Mouse (Mus musculus) G1E (cell line): ENCODE data around the gene Crtac1. TPM values are rescaled to one million over a fixed set of nuclear protein-coding genes. Genes with fewer than 3 reads are reported as not detected.
A peak's percentile ranks its signal among the peaks of the same experiment; 100 is the strongest.

ENCODE experiments used
- ATAC-seq: 2 replicates; pipeline ENCODE4 v1.8.0; 2016; ENCODE audit warnings: mild to moderate bottlenecking; ENCODE audit not compliant: insufficient number of reproducible peaks, poor library complexity, low FRiP score, severe bottlenecking; ENCODE audit errors: extremely low read depth
- DNase-seq: peaks from one replicate; pipeline ENCODE4 v3.0.0; 2012; ENCODE audit warnings: low spot score
- H3K27me3 ChIP-seq: 2 replicates; pipeline ENCODE4 v1.6.1; 2012; ENCODE audit warnings: mild to moderate bottlenecking, low read length, inconsistent platforms; ENCODE audit not compliant: insufficient read depth
- H3K36me3 ChIP-seq: replicated peaks from 2 replicates; pipeline ENCODE3; 2012; ENCODE audit warnings: mild to moderate bottlenecking, inconsistent platforms
- H3K4me1 ChIP-seq: 2 replicates; pipeline ENCODE4 v1.6.1; 2012; ENCODE audit warnings: low read depth, low read length, inconsistent platforms, mixed read lengths; ENCODE audit not compliant: insufficient read depth
- H3K4me3 ChIP-seq: 2 replicates; pipeline ENCODE4 v1.5.1; 2012; ENCODE audit warnings: low read depth, mild to moderate bottlenecking, inconsistent platforms, low read length, moderate library complexity, mixed read lengths
- H3K9me3 ChIP-seq: replicated peaks from 2 replicates; pipeline ENCODE4 v1.6.1; 2012; ENCODE audit warnings: inconsistent platforms
- CTCF ChIP-seq: IDR thresholded peaks from 2 replicates; pipeline ENCODE4 v1.5.1; 2012; ENCODE audit warnings: low read depth, low read length, inconsistent platforms, mixed read lengths
- GATA1 ChIP-seq: IDR thresholded peaks from 2 replicates; pipeline ENCODE4 v1.6.1; 2012; ENCODE audit warnings: borderline replicate concordance, low read length, inconsistent platforms, mixed read lengths
- GATA2 ChIP-seq: IDR thresholded peaks from 2 replicates; pipeline ENCODE4 v1.6.1; 2012; ENCODE audit warnings: low read depth, low read length, inconsistent platforms, borderline replicate concordance
- POLR2AphosphoS5 ChIP-seq: IDR thresholded peaks from 2 replicates; pipeline ENCODE4 v1.6.1; 2012; ENCODE audit warnings: low read depth, low read length, inconsistent platforms; ENCODE audit not compliant: insufficient replicate concordance
- TAL1 ChIP-seq: conservative IDR thresholded peaks from 2 replicates; pipeline ENCODE4 v1.6.1; 2012; ENCODE audit warnings: low read depth, low read length, inconsistent platforms, mixed read lengths
- polyA plus RNA-seq: library from polyadenylated mRNA; stranded (reverse); fragments of >175 nt; gene quantifications from 2 replicates; pipeline ENCODE4 v1.2.3, GENCODE M21; 2012
- total RNA-seq, 2 experiments: library from RNA; stranded (forward) in 1 of 2; stranded (reverse) in 1 of 2; fragments of 200-1000 nt in 1 of 2; fragments of >200 nt in 1 of 2; fragmentation: Nextera tagmentation in 1 of 2; gene quantifications; 2 replicates each; pipeline ENCODE4 v1.2.3; 2014 to 2017

The Crtac1 gene
- total and polyA plus RNA-seq, 3 experiments, result not detected

GRCm38 (mm10) chr19:42256611-42257240 lies 174.9 kb downstream of the Crtac1 start:
- no peak for DNase-seq

DNA sequence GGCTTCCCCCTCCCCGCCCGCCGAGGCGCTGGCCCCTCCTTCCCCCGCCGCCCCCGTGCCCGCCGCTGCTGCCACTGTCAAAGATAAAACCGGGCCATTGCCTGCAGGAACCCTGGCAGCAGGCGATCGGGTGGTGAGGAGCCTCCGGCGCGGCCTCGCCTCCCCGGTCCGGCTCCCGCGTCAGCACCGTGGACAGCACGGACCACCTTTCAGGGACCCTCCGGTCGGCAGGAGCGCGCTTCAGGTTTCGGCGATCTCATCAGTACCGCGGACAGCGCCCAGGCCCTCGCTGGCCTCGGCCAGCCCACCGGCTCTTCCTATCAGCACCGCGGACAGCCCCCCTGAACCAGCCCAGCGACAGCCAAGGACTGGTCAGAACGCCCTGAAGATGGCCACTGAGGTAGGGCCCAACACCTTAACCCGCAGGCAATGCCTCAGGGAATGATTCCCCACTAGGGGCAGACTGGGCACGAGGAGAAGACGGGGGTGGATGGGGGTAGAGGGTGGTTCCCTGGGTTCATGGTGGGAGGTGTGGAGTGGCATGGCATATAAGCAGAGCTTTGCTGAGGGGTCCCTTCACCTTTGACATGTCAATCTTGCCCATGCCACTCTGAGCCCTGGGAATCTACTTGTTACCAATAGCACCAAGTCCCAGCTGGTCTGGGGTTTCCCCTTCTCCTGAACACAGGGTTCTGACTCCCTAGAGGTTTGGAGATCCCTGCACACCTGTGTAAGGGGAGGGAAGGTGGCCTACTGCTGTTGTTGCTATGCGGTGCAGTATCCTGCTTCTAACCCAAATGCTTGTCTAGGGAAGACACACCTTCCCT lies 175.6 kb downstream of the Crtac1 start:
- Histone ChIP-seq H3K9me3 (no peaks in the 10 kb centered on the region), H3K36me3 (no peaks in the 10 kb centered on the region), H3K27me3 (peaks cover 3% of the 10 kb centered on the region; the same call in 1 of the 2 replicates), H3K4me3 (no peak overlapping the region), H3K4me1 (no peaks in the 10 kb centered on the region)
- DNase-seq (peak; percentile 9), ATAC-seq (no peak)
- TF ChIP-seq TAL1 (no peak), GATA2 (no peak), POLR2AphosphoS5 (no peak)

More at GRCm38 (mm10) chr19:42256611-42257240, 174.9 kb downstream of the Crtac1 start:
- no peak for TF ChIP-seq TAL1
- TF ChIP-seq GATA2, result no peak
- TF ChIP-seq POLR2AphosphoS5, result no peak
- no peak for TF ChIP-seq GATA1
- TF ChIP-seq CTCF, result no peak
- Histone ChIP-seq H3K4me1 (no peaks in the 10 kb centered on the region), H3K36me3 (no peaks in the 10 kb centered on the region), H3K27me3 (peaks cover 3% of the 10 kb centered on the region; the same call in 1 of the 2 replicates), H3K4me3 (no peak overlapping the region), H3K9me3 (no peaks in the 10 kb centered on the region)
- no peak for ATAC-seq

DNA sequence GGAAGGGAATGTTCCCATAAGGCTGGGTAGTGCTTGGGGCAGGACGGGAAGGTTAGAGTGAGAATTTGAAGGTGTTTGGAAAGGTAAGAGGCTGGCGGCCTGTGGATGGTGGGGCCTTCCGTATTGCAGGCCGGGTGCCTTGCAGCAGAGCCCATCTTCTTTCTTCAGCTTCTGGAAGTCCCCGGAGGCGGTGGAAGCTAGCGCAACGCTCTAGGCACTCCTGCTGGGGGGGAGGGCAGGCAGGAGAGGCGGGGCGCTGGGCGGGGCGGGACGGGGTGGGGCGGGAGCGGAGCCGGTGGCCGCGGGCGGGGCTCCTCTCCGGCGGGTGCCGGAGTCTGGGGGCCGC lies 176.2 kb downstream of the Crtac1 start:
- no peaks in the 10 kb centered on the region for H3K9me3 ChIP-seq
- no peak overlapping the region for H3K4me3 ChIP-seq
- peaks cover 3% of the 10 kb centered on the region; the same call in 1 of the 2 replicates for H3K27me3 ChIP-seq
- H3K36me3 ChIP-seq, result no peaks in the 10 kb centered on the region
- H3K4me1 ChIP-seq, result no peaks in the 10 kb centered on the region
- TF ChIP-seq TAL1 (no peak), CTCF (no peak), GATA2 (no peak), GATA1 (no peak), POLR2AphosphoS5 (no peak)
- no peak for ATAC-seq
- DNase-seq, result no peak

DNA sequence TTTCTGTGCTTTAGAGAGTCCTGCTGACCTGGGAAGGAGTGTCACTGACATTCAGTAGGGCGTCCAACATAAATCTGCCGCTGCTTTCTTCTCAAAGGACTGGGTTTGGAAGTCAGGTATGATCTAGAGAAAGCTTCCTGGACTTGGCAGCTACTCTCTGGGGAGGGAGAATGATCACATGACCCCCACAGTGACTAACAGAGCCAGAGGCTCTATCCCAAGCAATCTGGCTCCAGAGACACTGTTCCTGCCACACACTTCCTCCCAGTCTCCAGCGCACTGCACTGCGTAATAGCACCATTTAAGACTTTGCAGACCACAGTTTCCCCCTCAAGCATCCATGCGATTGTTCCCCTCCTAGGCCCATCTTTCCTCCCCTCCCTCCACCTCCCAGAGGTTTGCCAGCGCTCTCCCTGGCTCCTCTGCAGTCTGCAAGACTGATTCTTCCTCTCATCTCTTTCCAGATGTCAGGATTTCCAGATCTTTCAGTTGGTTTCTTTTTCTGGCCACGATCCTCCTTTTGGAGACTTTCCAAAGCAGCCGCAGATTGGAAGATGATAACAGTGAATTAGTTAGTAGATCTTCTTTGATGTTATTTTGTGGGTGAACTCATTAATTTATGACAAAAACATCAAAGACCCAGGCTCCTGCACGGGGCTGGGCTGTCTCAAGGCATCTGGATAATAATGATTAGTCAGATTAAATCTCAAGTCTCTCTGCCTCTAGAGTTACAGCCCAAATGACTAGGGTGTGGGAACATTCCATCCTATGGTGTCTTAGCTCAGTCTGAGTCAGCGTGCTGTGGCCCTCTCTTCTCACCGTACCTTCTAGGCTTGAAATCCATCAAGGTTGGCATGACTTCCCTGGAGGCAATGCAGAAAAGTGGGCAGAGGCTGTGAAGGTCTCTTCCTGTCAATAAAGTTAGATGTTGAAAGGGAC lies 181.3 kb downstream of the Crtac1 start:
- ATAC-seq (no peak), DNase-seq (no peak)
- no peaks in the 10 kb centered on the region for H3K9me3 ChIP-seq
- H3K4me1 ChIP-seq, result no peaks in the 10 kb centered on the region
- no peak overlapping the region for H3K4me3 ChIP-seq
- no peak for TF ChIP-seq GATA1
- TF ChIP-seq POLR2AphosphoS5, result no peak
- peaks cover 14% of the 10 kb centered on the region; the same call in 1 of the 2 replicates for H3K27me3 ChIP-seq
- no peaks in the 10 kb centered on the region for H3K36me3 ChIP-seq

GRCm38 (mm10) chr19:42247519-42247918 lies 184.1 kb downstream of the Crtac1 start, which contains the start of gene Golga7b:
Gene Golga7b, plus strand, starts transcription at chr19:42247574.
- Histone ChIP-seq H3K36me3 (no peaks in the 10 kb centered on the region), H3K4me1 (no peaks in the 10 kb centered on the region), H3K27me3 (peaks cover 17% of the 10 kb centered on the region; the same call in 1 of the 2 replicates), H3K4me3 (no peak within 1 kb of the TSS), H3K9me3 (no peaks in the 10 kb centered on the region)
- TF ChIP-seq CTCF, result no peak
- TF ChIP-seq POLR2AphosphoS5, result no peak
- no peak for TF ChIP-seq GATA2
- no peak for TF ChIP-seq TAL1
- TF ChIP-seq GATA1, result no peak
- no peak for ATAC-seq
- no peak for DNase-seq
